Mouse (Mus musculus) bone marrow macrophage, adult 2 months (primary cell): Measurements from ENCODE around the gene Eme2.

Source experiments
- CTCF ChIP-seq: IDR thresholded peaks from 2 replicates; pipeline ENCODE4 v1.5.1; 2012; ENCODE audit warnings: low read depth, mild to moderate bottlenecking, low read length, moderate library complexity
- POLR2A ChIP-seq: IDR thresholded peaks from 2 replicates; pipeline ENCODE4 v1.6.1; 2012; ENCODE audit warnings: mild to moderate bottlenecking, low read depth, low read length, borderline replicate concordance

DNA sequence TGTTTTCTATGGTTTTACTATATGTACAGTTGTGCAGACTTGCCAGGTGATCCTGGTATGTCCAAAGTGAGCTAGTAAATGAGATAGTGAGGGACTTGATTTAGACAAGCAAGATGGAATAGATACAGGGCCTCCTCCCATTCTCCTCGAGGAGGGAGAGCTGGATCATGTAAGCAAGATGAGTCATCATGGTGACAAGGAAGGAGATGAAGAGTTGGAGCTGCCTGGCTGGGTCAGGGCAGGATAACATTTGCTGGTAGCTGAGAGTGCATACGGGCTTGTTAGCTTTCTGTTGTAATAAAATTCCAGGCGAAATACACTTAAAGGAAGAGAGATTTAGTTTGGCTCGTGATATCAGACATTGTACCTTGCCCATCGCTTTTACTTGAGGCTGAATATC, 54.5 kb downstream of the Eme2 start:
- TF ChIP-seq CTCF, result no peak
- no peak for TF ChIP-seq POLR2A
